Mouse (Mus musculus) v-Abl transformed pro-B cells (cell line): Measurements from ENCODE around the gene Nfyc.

Source experiments
- in situ Hi-C, 2 experiments: fragments of 400-800 bp; cut with MboI; formaldehyde crosslinking; loops; one replicate each; pipeline ENCODE4 v1.15.1; 2025; ENCODE audit not compliant: unreplicated experiment in 2 of 2

Gene Nfyc

DNA sequence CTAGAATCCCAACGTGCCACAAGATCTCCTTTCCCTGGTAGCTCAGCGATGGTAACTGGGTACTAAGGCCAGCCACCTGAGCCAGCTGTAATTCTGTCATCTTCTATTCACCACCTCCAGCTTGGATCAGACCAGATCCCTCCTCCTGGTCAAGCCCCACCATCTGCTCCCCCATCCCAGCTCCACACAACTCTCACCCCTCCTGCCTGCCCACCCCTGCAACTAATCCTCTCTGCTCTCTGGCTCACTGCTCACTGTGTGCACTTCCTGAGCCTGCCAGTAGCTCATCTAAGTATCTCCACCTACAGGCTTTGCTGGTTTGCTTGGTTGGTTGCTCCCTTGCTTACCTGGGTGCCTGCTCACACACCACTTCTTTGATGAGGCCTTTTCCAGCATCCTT lies 109.8 kb downstream of the Nfyc start:
- in situ Hi-C loops: no loop called here

DNA sequence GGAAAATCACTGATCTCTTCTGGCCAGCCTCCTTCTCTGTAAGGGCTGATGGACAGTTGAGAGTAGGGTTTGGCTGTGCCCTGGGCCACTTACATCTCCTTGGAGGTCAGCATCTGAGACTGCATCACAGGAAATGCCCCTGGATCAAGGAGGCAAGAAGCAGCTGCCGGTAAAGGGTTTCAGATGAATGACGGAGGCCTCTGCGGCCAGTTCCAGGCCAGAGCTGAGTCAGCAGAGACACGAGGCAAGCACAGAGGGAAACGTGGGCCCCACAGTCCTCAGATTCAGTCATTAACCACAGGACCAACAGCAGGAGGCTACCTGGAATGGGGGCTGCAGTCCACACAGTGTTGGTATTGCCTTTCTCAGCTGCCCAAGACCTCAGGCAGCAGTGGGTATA lies 112.2 kb downstream of the Nfyc start:
- in situ Hi-C loops: no loop called here

DNA sequence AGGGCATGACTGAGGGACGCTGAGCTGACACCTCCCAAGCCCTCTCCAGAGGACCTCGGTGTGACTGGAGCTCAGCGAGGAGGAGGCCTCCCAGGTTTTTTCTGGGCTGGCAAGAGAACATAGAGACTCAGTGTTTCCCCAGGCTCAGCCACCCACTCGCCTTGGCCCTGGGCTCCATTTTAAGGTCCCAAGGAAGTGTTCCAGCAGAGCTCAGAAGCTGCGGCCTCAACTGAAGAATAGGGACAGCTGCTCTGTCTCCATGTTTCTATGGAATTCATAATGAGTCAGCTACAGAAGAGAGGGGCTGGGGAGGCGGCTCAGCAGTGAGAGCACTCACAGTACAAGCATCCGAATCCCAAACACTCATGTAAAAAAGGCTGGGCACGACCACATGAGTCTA lies 113.8 kb downstream of the Nfyc start:
- in situ Hi-C loops: no loop called here

DNA sequence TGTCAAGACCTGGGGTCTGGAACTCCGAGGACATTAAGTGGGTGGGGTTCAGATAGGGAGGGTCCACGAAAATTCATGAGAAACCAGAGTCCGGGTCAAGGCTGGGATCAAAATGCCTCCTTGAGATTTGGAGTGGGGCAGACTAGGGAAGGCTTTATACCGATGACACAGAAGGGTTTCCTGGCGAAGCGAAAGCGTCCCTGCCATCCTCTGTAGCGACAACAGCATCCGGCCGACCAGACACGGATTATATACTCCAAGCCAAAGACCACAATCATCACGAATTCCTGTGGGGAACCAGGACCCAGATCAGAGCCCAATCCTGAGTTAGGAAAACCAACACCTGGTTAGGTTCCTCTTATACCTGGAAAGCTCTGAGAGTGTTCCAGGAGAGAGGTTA lies 114.6 kb downstream of the Nfyc start:
- in situ Hi-C loops: no loop called here

DNA sequence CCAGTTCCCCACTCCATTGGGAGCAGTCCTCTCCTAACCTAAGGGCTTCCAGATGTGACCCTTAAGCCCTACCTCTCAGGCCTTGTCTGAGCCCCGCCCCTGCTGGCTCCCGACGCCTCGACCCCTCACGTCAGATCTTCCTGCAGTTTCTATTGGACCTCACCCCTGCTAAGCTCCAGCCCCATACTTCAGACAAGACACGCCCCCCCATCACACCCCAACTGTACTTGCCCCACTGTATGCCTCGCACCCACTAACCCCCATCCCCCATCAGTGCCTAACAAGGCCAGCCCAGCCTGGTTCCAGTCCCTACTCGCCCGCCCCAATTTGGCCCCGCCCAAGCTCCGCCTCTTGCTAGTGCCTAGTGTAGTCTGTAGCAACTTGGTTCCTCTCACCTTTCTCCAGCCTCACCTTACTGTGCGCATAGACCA lies 115.2 kb downstream of the Nfyc start:
- in situ Hi-C loops: no loop called here

DNA sequence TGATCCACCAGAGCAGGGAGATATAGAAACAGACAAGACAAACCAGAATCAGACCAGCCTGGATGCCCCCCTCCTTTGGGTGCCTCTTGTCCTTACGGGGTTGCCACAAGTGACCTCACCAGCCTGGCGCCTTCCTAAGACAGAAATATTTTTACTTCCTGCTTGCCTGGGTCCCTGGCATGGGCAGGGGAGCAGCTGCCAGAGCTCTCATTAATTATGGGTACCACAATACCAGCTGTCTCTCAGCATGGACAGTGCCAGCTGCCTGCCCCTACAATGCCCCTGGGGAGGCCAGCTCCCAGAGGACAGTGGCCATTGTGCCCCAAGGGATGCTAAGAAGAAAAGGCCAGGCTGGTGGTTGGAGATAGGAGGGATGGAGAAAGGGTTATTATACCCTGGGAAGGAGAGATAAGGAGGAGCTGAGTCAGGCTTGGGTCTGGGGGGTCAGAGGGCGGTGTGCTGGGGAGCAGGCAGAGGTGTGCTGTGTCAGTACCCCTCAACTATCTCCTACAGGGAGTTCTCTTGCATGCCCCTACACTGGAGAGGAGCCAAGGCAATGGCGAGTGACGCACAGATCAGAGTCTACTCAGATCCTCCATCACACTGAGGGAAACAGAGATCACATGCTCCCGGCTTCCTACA lies 117.4 kb downstream of the Nfyc start:
- in situ Hi-C loops: no loop called here

DNA sequence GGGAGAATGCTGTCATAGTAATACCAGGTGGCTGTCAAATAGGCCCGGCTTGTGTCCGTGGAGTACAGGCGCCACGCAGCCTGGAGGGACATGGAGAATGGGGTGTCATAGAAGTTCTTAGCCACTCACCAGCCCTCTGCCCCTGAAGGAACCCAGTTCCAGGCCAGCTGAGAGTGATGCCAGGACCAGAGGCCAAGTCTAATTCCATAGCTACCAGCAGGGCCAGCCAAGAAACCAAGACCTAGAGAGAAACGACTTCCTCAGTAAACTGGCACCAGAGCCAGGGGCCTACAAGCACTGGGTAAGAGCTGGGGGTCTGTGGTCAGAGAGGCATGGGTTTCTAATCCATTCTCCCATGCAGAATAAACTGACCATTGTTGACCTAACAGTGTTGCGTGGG lies 118.4 kb downstream of the Nfyc start:
- in situ Hi-C loops: no loop called here

DNA sequence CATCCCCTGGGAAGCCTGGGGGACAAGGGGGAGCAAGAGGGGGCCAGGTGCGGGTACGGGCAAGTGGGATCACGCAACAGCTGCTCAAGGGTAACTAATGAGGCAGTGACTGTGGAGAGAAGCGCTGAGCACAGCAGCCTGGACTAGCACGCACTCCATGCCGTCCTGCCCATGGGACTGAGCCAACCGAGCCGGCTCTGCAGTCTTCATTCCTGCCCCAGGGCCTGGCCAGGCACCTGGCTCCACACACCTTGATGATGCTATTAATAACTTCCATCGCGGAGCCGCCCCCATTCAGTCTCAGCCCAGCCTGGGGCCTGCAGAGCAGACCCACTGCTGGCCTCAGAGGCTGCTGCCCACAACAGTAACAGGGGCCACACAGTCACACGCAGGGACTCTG lies 119.1 kb downstream of the Nfyc start:
- in situ Hi-C loops: no loop called here
